Mouse (Mus musculus) spleen, adult 2 months (tissue): Measurements from ENCODE around the gene Unc5b.
A peak's percentile ranks its signal among the peaks of the same experiment; 100 is the strongest.

ENCODE experiments used
- CTCF ChIP-seq: fragments of 200-500 bp; IDR thresholded peaks from 2 replicates; pipeline ENCODE4 v1.5.1; 2011; ENCODE audit warnings: mild to moderate bottlenecking, inconsistent platforms; ENCODE audit not compliant: insufficient read depth, insufficient read length, insufficient replicate concordance; ENCODE audit errors: extremely low read depth
- POLR2A ChIP-seq: fragments of 200-500 bp; IDR thresholded peaks from 2 replicates; pipeline ENCODE4 v1.6.1; 2011; ENCODE audit warnings: low read depth, low read length, inconsistent platforms

GRCm38 (mm10) chr10:60756992-60757391 lies 74.4 kb downstream of the Unc5b start:
- TF ChIP-seq CTCF (peak; percentile 68; the same call in 1 of the 2 replicates), POLR2A (no peak)
